Mouse (Mus musculus): ENCODE measurements around the gene St7. TPM values are rescaled to one million over a fixed set of nuclear protein-coding genes. Genes with fewer than 3 reads are reported as not detected.

Gene St7
- polyA plus RNA-seq (2015; fragmentation: Illumina TruSeq; extraction: RNeasy Lipid Tissue Mini Kit (QIAGEN cat#74804); ENCODE audit: insufficient read depth, low replicate concordance), result 10.2 TPM

GRCm38 (mm10) chr6:17692647-17693046 lies at the start of gene St7:
St7 (plus strand) TSS chr6:17692933.

Other genes starting within 250 kb of the St7 start
- gene Met, start 229.1 kb upstream of the St7 start, polyA plus RNA-seq (2015; fragmentation: Illumina TruSeq; extraction: RNeasy Lipid Tissue Mini Kit (QIAGEN cat#74804); ENCODE audit: insufficient read depth, low replicate concordance), result 9.9 TPM
- 303 TPM for gene Capza2, start 56.7 kb upstream of the St7 start, polyA plus RNA-seq (2015; fragmentation: Illumina TruSeq; extraction: RNeasy Lipid Tissue Mini Kit (QIAGEN cat#74804); ENCODE audit: insufficient read depth, low replicate concordance)

Data from spleen, adult 10 weeks (tissue).